Mouse (Mus musculus) thymus, postnatal 4 days (tissue): ENCODE measurements around the gene Gp9.

ENCODE experiments used
- DNase-seq: peaks from one replicate; pipeline ENCODE4 v3.0.0; 2021

The Gp9 gene

DNA sequence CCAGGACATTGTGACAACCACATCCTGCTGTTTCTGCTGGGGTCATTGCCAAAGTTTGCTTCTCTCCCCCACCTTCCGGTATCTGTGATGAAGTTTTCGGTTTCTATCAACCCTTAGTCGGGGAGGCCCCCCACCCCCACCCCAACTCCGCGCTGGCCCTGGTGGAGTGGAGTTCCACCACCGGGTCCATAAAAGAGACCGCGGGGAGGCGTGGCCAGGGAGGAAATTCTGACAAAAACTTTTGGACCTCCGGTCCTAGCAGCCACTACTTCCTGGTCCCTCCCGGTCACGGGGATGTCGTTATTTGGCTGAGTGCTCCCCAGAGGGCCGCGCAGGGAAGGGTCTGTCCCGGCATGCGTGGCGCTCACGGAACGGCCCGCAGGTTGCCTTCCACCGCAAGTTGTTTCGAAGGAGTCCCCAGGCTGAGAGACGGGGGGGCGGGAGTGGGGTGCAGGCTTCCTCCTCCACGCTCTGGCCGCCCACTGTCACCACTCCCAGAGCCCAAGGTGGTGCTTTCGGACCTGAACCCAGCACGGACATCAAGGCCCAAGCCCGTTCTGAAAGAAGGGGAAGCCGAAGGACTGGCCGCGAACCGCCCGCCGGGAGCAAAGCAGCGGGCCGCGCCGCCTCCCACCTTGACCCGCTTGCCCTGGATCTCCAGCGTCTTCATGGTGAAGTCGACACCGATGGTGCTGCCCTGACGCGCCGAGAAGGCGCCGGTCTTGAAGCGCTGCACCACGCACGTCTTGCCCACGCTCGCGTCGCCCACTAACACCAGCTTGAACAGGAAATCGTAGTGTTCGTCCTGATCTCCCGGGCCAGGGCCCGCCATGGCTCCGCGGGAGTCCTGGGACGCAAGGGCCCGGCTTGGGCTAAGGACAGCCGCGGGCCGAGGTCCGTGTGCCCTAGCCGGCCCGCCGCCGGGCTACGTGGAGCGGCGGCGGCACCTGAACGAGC is 33.1 kb downstream of the Gp9 start:
- peak; percentile 67 for DNase-seq

- peak; percentile 96 for DNase-seq
Observed at GRCm38 (mm10) chr6:87811675-87812338, 33.9 kb downstream of the Gp9 start, which contains the start of gene Rab43. Gene Rab43 (minus strand): TSS chr6:87812164.

GRCm38 (mm10) chr6:87812656-87813055 is 34.8 kb downstream of the Gp9 start:
- no peak for DNase-seq

DNA sequence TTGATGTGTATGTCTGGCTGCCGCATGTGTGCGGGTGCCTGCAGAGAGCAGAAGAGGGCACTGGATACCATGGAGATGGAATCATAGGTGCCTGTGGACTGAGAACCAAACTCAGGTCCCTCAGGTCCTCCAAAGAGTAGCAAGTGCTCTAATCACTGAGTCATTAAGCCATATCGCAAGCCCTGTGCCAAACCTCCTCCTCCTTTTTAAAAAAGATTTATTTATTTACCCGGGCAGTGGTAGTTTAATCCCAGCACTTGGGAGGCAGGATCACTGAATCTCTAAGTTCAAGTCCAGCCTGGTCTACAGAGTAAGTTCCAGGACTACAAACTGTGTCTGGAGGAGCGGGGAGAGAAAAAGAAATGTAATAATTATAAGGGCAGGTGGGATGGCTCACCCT is 36.6 kb downstream of the Gp9 start:
- no peak for DNase-seq

DNA sequence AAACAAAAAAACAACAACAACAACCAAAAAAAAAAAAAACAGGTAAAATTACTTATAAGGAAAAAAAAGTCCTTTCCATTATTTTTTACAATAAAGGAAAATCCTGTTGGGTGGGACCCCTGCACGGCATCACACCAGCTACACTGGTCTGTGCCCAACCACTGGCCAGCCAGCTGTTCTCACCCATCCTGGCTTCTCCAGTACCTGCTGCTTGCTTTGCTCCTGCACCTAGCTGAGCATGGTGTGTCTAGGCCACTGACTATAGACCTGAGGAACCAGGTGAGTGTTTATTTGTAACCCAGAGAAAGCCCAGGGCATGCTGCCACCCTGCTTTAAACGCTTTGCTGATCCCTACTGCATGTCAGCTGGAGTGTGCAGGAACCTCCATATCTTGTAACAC is 42.5 kb downstream of the Gp9 start:
- no peak for DNase-seq
